Mouse (Mus musculus) right cerebral cortex, postnatal 25 days (tissue): ENCODE data around the gene Kdm2b.
A peak's percentile ranks its signal among the peaks of the same experiment; 100 is the strongest.

Source experiments
- DNase-seq: peaks from one replicate; pipeline ENCODE4 v3.0.0; 2022

Kdm2b gene

DNA sequence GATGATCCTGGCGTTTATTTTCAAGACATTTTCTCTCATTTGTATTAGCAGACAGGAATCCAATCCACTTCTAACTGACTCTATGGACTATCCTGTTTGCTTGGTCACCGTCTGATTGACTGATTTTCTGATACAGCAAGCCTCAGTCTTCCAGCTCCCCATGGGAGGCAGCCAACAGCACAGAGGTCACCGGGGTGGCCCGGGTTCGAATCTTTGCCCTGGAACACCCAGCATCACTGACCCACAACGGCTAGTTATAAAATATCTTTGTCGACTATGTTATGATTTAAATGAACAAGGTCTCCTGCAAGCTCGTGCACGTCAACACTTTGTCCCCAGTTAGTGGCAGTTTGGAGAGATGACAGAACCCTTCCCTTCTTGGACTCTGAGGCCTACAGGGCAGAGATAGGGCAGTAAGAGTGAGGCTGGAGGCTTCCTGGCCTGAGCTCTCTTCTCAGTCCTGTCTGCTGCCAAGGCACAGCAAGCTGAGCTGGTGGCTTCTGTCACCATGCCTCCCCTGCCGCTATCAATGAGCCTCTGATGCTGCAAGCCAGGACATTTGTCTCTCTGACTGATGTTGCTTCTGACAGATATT is 65.7 kb downstream of the Kdm2b start:
- DNase-seq: no peak

GRCm38 (mm10) chr5:122921941-122922340 is 67.7 kb downstream of the Kdm2b start:
- no peak for DNase-seq

- no peak for DNase-seq
Observed at GRCm38 (mm10) chr5:122920557-122920956, 69.1 kb downstream of the Kdm2b start.

DNA sequence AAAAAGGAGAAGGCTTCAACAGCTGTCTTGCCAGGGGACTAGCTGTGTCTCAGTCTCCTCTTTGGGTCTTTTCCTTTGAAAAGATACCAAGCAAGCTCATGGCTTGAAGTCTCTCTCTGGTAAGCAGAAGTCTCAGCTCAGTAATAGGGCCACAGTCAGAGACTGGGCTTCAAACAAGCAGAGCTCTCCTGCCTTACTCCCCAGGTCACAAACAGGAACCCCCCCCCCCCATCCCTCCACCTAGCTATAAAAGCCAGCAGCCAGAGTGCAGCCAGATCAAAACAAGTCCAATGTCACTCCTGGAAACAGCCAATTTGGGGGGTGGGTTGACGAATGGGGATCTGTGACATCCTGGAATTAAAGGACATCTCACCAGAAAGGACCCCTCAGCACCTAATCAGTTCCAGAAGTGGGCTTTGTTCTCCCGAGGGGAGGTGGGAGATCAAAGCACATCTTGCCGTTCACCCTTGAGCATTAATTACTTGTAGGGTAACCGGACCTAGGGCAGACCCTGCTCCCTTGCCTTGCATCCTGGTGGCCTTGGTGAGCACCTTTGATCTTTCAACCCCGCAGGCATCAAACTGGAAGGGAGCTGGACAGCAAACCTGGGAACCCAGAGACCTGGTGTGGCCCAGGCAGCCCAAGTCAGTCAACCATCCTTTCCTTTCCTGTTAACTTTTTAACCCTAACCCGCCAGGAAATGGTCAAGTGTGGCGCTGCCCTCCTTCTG is 71.5 kb downstream of the Kdm2b start:
- no peak for DNase-seq

GRCm38 (mm10) chr5:122916147-122916546 is 73.5 kb downstream of the Kdm2b start:
- no peak for DNase-seq

- DNase-seq: no peak
Observed at GRCm38 (mm10) chr5:122912863-122913262, 76.8 kb downstream of the Kdm2b start.

DNA sequence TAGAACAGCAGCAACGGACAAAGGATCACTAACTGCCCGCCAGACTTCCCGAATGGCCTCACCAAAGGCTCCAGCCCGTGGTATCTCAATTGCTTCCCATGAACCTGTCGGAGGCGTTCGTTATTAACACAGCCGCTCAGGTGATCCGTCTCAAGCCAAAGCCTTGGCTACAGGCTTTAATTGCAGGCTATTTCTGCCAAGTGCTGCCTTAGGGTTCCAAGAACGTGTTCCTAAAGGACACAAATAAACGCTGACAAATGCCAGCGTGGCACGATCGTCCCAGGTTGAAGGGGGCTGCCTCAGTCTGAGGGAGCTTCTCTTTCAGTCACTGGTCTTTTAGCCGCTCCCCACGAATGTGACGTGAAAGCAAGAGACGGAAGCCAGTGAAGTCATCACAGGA is 80.1 kb downstream of the Kdm2b start:
- DNase-seq: no peak

DNA sequence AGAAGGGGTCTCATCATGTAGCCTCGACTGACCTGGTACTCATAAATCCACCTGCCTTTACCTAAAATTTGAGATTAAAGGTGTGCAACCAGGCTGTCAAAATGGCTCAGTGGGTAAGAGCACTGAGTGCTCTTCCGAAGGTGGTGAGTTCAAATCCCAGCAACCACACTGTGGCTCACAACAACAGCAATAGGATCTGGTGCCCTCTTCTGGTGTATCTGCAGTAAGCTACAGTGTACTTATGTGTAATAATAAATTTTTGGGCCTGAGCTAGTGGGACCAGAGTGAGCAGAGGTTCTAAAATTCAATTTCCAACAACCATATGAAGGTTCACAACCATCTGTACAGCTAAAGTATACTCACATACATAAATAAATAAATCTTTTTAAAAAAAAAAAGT is 81.6 kb downstream of the Kdm2b start:
- DNase-seq: no peak

DNA sequence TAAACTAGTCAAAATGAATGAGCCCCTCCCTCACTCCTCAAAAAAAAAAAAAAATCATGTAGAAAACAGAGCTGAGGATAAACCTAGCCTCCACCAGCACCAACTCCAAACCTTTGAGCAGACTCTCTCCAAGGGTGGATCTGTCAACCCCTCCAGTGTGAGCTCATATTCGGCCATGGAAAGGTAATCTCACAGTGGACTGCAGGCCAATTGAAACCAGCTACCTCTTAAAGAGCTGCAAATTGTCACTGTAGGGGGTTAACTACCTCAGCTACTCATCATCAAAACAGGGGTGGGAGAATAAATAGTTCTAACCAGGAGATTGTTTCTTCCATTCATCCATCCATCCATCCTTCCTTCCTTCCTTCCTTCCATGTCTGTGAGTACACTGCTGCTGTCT is 82.4 kb downstream of the Kdm2b start:
- DNase-seq: no peak

DNA sequence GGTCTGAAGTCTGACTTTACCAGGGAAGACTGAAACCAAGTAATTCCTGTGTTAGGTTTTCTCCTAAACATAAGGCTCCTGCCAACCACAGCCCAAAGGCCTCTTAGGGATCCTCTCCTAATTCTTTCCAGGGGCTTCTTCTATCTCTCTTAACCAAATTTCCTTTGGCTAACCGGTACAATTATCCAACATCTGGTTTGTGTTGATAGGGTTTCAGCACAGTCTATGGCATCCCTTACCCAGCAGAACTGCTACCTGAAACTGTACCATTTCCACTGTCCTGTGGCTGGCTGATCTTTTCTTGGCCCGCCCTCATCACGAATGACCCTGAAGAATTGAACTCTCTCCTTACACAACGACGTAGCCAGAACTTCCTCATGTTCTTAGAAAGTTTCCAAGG is 86.5 kb downstream of the Kdm2b start:
- no peak for DNase-seq

DNA sequence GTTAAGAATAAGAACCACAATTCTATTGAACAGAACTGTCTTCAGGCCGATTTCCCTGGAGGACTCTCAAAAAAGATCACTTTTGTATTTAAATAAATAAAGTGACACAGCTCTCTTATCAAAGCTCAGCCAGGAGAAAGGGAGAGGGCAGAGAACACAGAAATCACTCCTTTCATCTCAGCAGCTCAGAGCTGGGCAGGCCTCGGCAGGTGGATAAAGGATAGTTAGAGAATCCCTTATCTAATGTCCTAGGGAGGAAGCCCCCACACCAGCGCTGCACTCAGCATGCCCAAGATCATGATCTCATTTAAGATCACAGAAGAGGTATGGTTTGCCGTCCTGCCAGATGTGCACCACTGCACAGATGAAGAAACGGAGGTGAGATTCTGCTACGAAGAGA is 87.4 kb downstream of the Kdm2b start:
- DNase-seq: no peak

- DNase-seq: no peak
Observed at GRCm38 (mm10) chr5:122901666-122902065, 88.0 kb downstream of the Kdm2b start.

GRCm38 (mm10) chr5:122901179-122901578 is 88.4 kb downstream of the Kdm2b start:
- no peak for DNase-seq

GRCm38 (mm10) chr5:122900558-122901171 is 89.0 kb downstream of the Kdm2b start:
- DNase-seq: no peak

GRCm38 (mm10) chr5:122899777-122900557 is 89.7 kb downstream of the Kdm2b start:
- DNase-seq: peak; percentile 85

- DNase-seq: no peak
Observed at GRCm38 (mm10) chr5:122898963-122899776, 90.5 kb downstream of the Kdm2b start.

- no peak for DNase-seq
Observed at GRCm38 (mm10) chr5:122898153-122898552, 91.5 kb downstream of the Kdm2b start.

- no peak for DNase-seq
Observed at GRCm38 (mm10) chr5:122894821-122895220, 94.8 kb downstream of the Kdm2b start.

GRCm38 (mm10) chr5:122894007-122894637 is 95.5 kb downstream of the Kdm2b start:
- DNase-seq: peak; percentile 27

DNA sequence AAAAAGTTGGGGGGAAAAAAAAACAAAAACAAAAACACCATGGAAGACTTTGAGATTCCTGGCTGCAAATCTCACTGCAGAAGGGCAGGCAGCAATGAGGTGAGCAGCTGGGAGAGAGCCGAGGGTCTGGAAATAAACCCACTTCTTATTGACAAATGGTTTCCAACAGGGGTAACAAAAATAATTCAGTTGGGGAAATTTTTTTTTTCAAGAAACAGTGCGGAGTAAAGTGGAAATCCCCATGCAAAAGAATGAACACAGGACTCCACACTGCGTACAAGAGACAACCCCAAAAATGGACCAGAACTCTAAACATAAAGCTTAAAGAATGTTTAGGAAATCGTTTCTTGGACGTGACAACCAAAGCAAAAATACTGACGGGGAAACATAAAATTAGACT is 96.4 kb downstream of the Kdm2b start:
- no peak for DNase-seq

GRCm38 (mm10) chr5:122890396-122890795 is 99.2 kb downstream of the Kdm2b start:
- DNase-seq: no peak

GRCm38 (mm10) chr5:122888612-122889214 is 100.9 kb downstream of the Kdm2b start:
- no peak for DNase-seq
